10 mouse cellular contexts compared by ENCODE assay signal in the genomic region with DNA sequence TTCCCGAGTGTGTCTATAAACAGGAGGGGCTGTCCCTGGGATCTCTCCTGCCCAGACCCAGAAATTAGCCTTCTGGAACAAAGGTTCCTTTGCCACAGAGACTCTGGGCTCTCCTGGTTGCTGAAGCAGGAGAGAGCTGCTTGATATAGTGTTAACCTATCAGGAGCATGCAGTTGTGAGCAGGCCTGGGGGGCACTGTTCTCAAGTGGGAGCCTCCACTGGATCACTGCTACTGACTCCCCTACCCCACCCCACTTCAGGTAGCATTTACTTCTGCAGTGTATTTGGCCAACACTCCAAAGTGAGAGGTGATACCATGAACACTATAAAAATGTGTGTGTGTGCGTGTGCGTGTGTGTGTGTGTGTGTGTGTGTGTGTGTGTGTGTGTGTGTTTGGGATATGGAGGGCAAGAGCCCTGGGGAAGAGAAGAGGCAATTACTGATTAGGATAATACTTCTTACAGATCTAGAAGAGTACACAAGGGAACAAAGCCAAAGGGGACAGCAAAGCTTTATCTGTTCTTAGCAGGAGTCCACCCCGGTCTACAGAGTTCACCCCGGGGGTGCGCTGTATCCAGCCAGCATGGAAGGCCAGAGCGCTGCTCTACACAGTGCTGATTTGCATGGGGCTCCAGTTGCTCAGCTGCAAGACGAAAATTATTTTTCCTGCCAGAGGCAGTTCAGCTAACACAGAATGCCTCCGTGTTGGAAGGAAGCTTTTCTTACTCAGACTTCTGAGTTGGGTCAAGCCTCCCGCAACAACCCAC.
DNase-seq lines count a peak whose midpoint lies in the region; ATAC-seq lines count a peak whose summit lies in the region.
"Had no signal": no experiment of that assay in that cellular context is flagged by ENCODE, and none has a peak within 500 bp of the region (broad histone marks: within the 10 kb centered on the region; RNA-seq: fewer than 3 reads in every experiment).

No protein-coding gene starts in this region.

- no peak overlapping the region for H3K4me3 ChIP-seq in forebrain, embryonic 14.5 days (ENCODE audit: low read depth, low read length)
- no peak overlapping the region for H3K4me3 ChIP-seq in liver, embryonic 16.5 days (ENCODE audit: low read depth, low read length)
- H3K4me3 ChIP-seq: heart, embryonic 13.5 days; layer of hippocampus, adult 2 months had no signal

- peak; percentile 17 for DNase-seq in ovary, adult 18-20 months (ENCODE audit: low spot score)
- no peak for DNase-seq in ovary, postnatal 14 days (ENCODE audit: low spot score)
- peak; percentile 58 for DNase-seq in forebrain, embryonic 14.5 days (ENCODE audit: low spot score)
- DNase-seq in left cerebral cortex, postnatal 36 days (ENCODE audit: low spot score in 2 of 2): no peak
- no peak for DNase-seq in ovary, postnatal 36 days (ENCODE audit: low spot score)

- H3K9me3 ChIP-seq in forebrain, embryonic 14.5 days (replicated peaks; ENCODE audit: control insufficient read depth, low read length): no peaks in the 10 kb centered on the region
- no peaks in the 10 kb centered on the region for H3K9me3 ChIP-seq in liver, embryonic 16.5 days (replicated peaks; ENCODE audit: control insufficient read depth, low read length)
- H3K9me3 ChIP-seq: heart, embryonic 13.5 days; megakaryocyte, embryonic 14.5 days had no signal

- peak overlapping the region; percentile 55; the same call in 1 of the 2 replicates for H3K27ac ChIP-seq in forebrain, embryonic 14.5 days (ENCODE audit: low read depth, low read length)
- H3K27ac ChIP-seq in liver, embryonic 16.5 days (ENCODE audit: low read length): no peak overlapping the region
- H3K27ac ChIP-seq: heart, embryonic 13.5 days; layer of hippocampus, adult 2 months had no signal

- peak; percentile 47; the same call in 1 of the 2 replicates for ATAC-seq in forebrain, embryonic 14.5 days
- ATAC-seq in liver, embryonic 16.5 days (ENCODE audit: low read depth): peak; percentile 39; the same call in 1 of the 2 replicates
- ATAC-seq in monocyte, adult 5-6 weeks (replicated peaks; ENCODE audit: insufficient number of reproducible peaks, low FRiP score, low TSS enrichment, poor library complexity, severe bottlenecking): no peak

- WGBS in forebrain, embryonic 14.5 days: 17% methylated on average over 10 of the region's 10 CpGs
- 26% methylated on average over 10 of the region's 10 CpGs for WGBS in liver, embryonic 16.5 days (ENCODE audit: insufficient replicate concordance)

- H3K9ac ChIP-seq in forebrain, embryonic 14.5 days (ENCODE audit: low read length): no peak overlapping the region; the same call in 1 of the 2 replicates
- H3K9ac ChIP-seq in liver, embryonic 16.5 days (ENCODE audit: low read depth, low read length): no peak overlapping the region
- H3K9ac ChIP-seq: heart, embryonic 13.5 days had no signal

- no peak overlapping the region for H3K4me2 ChIP-seq in forebrain, embryonic 14.5 days (ENCODE audit: low read length)
- no peak overlapping the region for H3K4me2 ChIP-seq in liver, embryonic 16.5 days (ENCODE audit: low read depth, low read length)
- H3K4me2 ChIP-seq: heart, embryonic 13.5 days had no signal

- intact Hi-C loops in left cerebral cortex, postnatal 36 days (cut with DNase I): no loop called here

- no peaks in the 10 kb centered on the region for H3K27me3 ChIP-seq in forebrain, embryonic 14.5 days (replicated peaks; ENCODE audit: control insufficient read depth, insufficient read depth, low read length)
- H3K27me3 ChIP-seq in liver, embryonic 16.5 days (ENCODE audit: control insufficient read depth, insufficient read depth, low read depth, low read length): no peaks in the 10 kb centered on the region
- H3K27me3 ChIP-seq: heart, embryonic 13.5 days had no signal

- peaks cover 28% of the 10 kb centered on the region for H3K4me1 ChIP-seq in forebrain, embryonic 14.5 days (ENCODE audit: control insufficient read depth, insufficient read depth, low read length)
- no peaks in the 10 kb centered on the region; the same call in 1 of the 2 replicates for H3K4me1 ChIP-seq in liver, embryonic 16.5 days (ENCODE audit: control insufficient read depth, low read depth, low read length)

- H3K36me3 ChIP-seq in forebrain, embryonic 14.5 days (ENCODE audit: control insufficient read depth, insufficient read depth, low read length): no peaks in the 10 kb centered on the region
- H3K36me3 ChIP-seq in liver, embryonic 16.5 days (ENCODE audit: control insufficient read depth, insufficient read depth): no peaks in the 10 kb centered on the region
- H3K36me3 ChIP-seq: heart, embryonic 13.5 days had no signal

Comparison
In these comparisons a context has a peak if more than half of its experiments do, and no peak if none do; other contexts are left out.
1. DNase-seq: peak in ovary, adult 18-20 months (single experiment) and forebrain, embryonic 14.5 days (single experiment); none in ovary, postnatal 14 days (single experiment), left cerebral cortex, postnatal 36 days (0 of 2) and ovary, postnatal 36 days (single experiment).